Mouse (Mus musculus) stomach, embryonic 16.5 days (tissue): ENCODE measurements around the gene Prmt3. TPM values are rescaled to one million over a fixed set of nuclear protein-coding genes. Genes with fewer than 3 reads are reported as not detected.

ENCODE experiments used
- ATAC-seq: fragments of 200-750 bp; cut with Nextera tagmentation; 2 replicates; pipeline ENCODE4 v1.8.0; 2017; ENCODE audit warnings: moderate number of reproducible peaks, moderate TSS enrichment; ENCODE audit not compliant: insufficient read depth, low FRiP score
- H3K27ac ChIP-seq: fragments of 300-500 bp; sonication (generic); 2 replicates; pipeline ENCODE4 v1.5.1; 2014; ENCODE audit warnings: low read length
- H3K27me3 ChIP-seq: fragments of 300-500 bp; sonication (generic); 2 replicates; pipeline ENCODE4 v1.6.1; 2014; ENCODE audit warnings: low read length, control low read depth, mixed read lengths; ENCODE audit not compliant: control insufficient read depth, insufficient read depth
- H3K36me3 ChIP-seq: fragments of 300-500 bp; sonication (generic); 2 replicates; pipeline ENCODE4 v1.6.1; 2014; ENCODE audit warnings: low read length; ENCODE audit not compliant: control insufficient read depth, insufficient read depth
- H3K4me1 ChIP-seq: fragments of 300-500 bp; sonication (generic); 2 replicates; pipeline ENCODE4 v1.6.1; 2014; ENCODE audit warnings: low read length, control low read depth, mixed read lengths; ENCODE audit not compliant: control insufficient read depth, insufficient read depth
- H3K4me2 ChIP-seq: fragments of 300-500 bp; sonication (generic); 2 replicates; pipeline ENCODE4 v1.6.1; 2014; ENCODE audit warnings: low read depth, low read length, mixed read lengths
- H3K4me3 ChIP-seq: fragments of 300-500 bp; sonication (generic); replicated peaks from 2 replicates; pipeline ENCODE4 v1.5.1; 2014; ENCODE audit warnings: mild to moderate bottlenecking, low read length
- H3K9ac ChIP-seq: fragments of 300-500 bp; sonication (generic); 2 replicates; pipeline ENCODE4 v1.6.1; 2014; ENCODE audit warnings: low read length
- H3K9me3 ChIP-seq: fragments of 300-500 bp; sonication (generic); replicated peaks from 2 replicates; pipeline ENCODE4 v1.6.1; 2016; ENCODE audit warnings: low read length, control low read depth; ENCODE audit not compliant: control insufficient read depth
- WGBS: fragments of 180-500 bp; shearing (Covaris S2); extraction: QIAGEN DNeasy Blood & Tissue Kit; methylation state at CpG from one replicate; pipeline ENCODE4 v1.1.7; 2014; 5-methylcytosine and 5-hydroxymethylcytosine counted together
- polyA plus RNA-seq: library from polyadenylated mRNA; unstranded; fragments of >200 nt; fragmentation: Nextera tagmentation; extraction: Ambion mirVana; gene quantifications from 2 replicates; pipeline ENCODE4 v1.2.1, GENCODE M21; 2015

The Prmt3 gene
- polyA plus RNA-seq, 1 experiment from 2014 or later, result 42.0 TPM

DNA sequence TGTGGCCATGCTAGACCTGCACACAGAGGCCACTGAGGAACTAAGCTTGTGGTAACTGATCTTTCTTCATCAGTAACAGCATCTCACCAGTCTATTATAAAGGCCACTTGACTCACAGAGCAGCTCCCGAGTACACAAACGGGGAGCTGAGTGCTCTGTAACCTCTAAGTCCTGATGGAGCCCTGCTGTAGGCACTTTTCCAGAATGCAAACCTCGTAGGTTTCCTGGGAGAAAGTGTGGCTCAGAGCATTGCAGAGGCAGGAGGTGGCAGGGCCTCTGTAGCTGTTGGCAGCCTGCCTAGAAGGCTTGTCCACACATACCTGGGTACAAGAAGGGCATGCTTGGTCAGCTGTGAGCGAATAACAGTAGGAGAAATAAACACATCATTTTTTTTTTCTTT is 104.1 kb downstream of the Prmt3 start:
- H3K27me3 ChIP-seq, result no peaks in the 10 kb centered on the region
- 11% methylated on average over 4 of the region's 4 CpGs for WGBS
- H3K4me2 ChIP-seq, result peak overlapping the region; percentile 12; the same call in 1 of the 2 replicates
- no peak overlapping the region for H3K4me3 ChIP-seq
- ATAC-seq, result no peak
- H3K9ac ChIP-seq, result no peak overlapping the region
- peaks cover 8% of the 10 kb centered on the region for H3K4me1 ChIP-seq
- no peaks in the 10 kb centered on the region for H3K36me3 ChIP-seq
- no peaks in the 10 kb centered on the region for H3K9me3 ChIP-seq
- no peak overlapping the region for H3K27ac ChIP-seq

GRCm38 (mm10) chr7:49882694-49883389 is 104.7 kb downstream of the Prmt3 start:
- Histone ChIP-seq H3K4me1 (peaks cover 8% of the 10 kb centered on the region), H3K9ac (no peak overlapping the region), H3K27me3 (no peaks in the 10 kb centered on the region), H3K27ac (no peak overlapping the region), H3K9me3 (no peaks in the 10 kb centered on the region), H3K4me3 (no peak overlapping the region), H3K36me3 (no peaks in the 10 kb centered on the region), H3K4me2 (peak overlapping the region; percentile 12; the same call in 1 of the 2 replicates)
- ATAC-seq, result 0 out of 2 replicates have a peak, but pooled peaks have one; percentile 37
- WGBS, result 15% methylated on average over 16 of the region's 16 CpGs

GRCm38 (mm10) chr7:49887776-49888390 is 109.7 kb downstream of the Prmt3 start:
- 74% methylated on average over 2 of the region's 2 CpGs for WGBS
- no peak overlapping the region for H3K4me2 ChIP-seq
- no peaks in the 10 kb centered on the region for H3K36me3 ChIP-seq
- no peak overlapping the region for H3K27ac ChIP-seq
- H3K27me3 ChIP-seq, result no peaks in the 10 kb centered on the region
- no peak overlapping the region for H3K4me3 ChIP-seq
- no peak for ATAC-seq
- no peak overlapping the region for H3K9ac ChIP-seq
- H3K4me1 ChIP-seq, result peaks cover 2% of the 10 kb centered on the region; the same call in 1 of the 2 replicates
- no peaks in the 10 kb centered on the region for H3K9me3 ChIP-seq

DNA sequence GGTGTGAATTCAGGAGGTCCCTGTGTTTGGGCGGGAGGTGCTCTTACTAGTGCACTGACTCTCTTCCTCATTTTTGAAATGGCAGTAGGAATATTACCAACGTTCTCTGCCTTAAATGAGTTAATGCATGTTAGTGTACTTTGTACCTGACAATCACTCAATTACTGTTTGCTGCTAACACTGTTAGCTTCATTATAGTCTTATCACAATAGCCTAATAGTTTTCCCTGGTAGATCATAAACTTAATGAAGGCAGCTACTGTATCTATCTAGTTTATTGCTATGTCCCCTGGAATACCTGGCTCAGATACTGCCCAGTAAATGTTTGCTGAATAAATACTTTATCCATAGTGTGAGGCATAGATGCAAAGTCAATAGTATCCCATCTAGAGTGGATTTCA is 116.6 kb downstream of the Prmt3 start:
- 63% methylated on average over 2 of the region's 2 CpGs for WGBS
- no peaks in the 10 kb centered on the region for H3K36me3 ChIP-seq
- ATAC-seq, result no peak
- no peaks in the 10 kb centered on the region for H3K9me3 ChIP-seq
- no peak overlapping the region for H3K4me2 ChIP-seq
- H3K9ac ChIP-seq, result no peak overlapping the region
- no peaks in the 10 kb centered on the region for H3K27me3 ChIP-seq
- no peak overlapping the region for H3K27ac ChIP-seq
- no peak overlapping the region for H3K4me3 ChIP-seq
- no peaks in the 10 kb centered on the region for H3K4me1 ChIP-seq

GRCm38 (mm10) chr7:49895296-49895695 is 117.2 kb downstream of the Prmt3 start:
- Histone ChIP-seq H3K9me3 (no peaks in the 10 kb centered on the region), H3K27me3 (no peaks in the 10 kb centered on the region), H3K4me2 (no peak overlapping the region), H3K36me3 (no peaks in the 10 kb centered on the region), H3K4me1 (no peaks in the 10 kb centered on the region), H3K4me3 (no peak overlapping the region), H3K27ac (no peak overlapping the region), H3K9ac (no peak overlapping the region)
- 56% methylated on average over 6 of the region's 6 CpGs for WGBS
- no peak for ATAC-seq

DNA sequence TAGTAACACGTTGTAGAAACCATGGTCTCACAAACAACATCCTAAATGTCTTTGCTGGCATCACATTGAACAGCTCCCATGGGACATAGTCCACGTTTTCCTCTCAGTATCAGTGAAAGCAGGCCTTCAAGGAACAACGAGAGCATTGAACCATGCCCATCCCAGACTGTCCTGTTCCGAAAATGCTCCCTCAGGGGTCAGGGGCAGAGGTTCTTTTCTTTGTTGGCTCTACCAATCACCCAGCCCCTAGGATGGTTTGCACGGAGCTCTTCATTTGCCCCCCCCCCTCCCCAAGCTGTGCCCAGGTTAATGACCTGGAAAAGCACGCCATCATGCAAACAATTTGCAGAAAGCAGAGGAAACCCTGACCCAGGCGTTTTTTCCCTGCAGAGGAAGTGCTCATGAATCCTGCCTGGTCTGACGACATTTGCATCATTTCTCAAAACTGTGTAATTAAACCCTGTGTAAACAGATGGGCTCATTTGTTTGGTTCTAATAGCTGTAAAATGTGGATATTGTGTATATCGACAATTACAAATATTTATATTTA is 123.9 kb downstream of the Prmt3 start:
- Histone ChIP-seq H3K4me3 (no peak overlapping the region), H3K9ac (no peak overlapping the region), H3K4me2 (no peak overlapping the region), H3K27me3 (peaks cover 22% of the 10 kb centered on the region), H3K4me1 (no peaks in the 10 kb centered on the region), H3K27ac (no peak overlapping the region), H3K9me3 (no peaks in the 10 kb centered on the region), H3K36me3 (no peaks in the 10 kb centered on the region)
- 34% methylated on average over 9 of the region's 9 CpGs for WGBS
- ATAC-seq, result no peak

- no peak for ATAC-seq
- no peaks in the 10 kb centered on the region for H3K36me3 ChIP-seq
- no peak overlapping the region for H3K27ac ChIP-seq
- 3% methylated on average over 28 of the region's 28 CpGs for WGBS
- peaks cover 74% of the 10 kb centered on the region for H3K27me3 ChIP-seq
- H3K4me1 ChIP-seq, result no peaks in the 10 kb centered on the region
- no peak overlapping the region for H3K4me3 ChIP-seq
- no peaks in the 10 kb centered on the region for H3K9me3 ChIP-seq
- H3K9ac ChIP-seq, result no peak overlapping the region
- no peak overlapping the region for H3K4me2 ChIP-seq
Observed at GRCm38 (mm10) chr7:49907191-49908171, 129.3 kb downstream of the Prmt3 start.
